Mouse (Mus musculus) G1E (cell line): ENCODE measurements around the gene Trim28.

Experiments
- CTCF ChIP-seq: IDR thresholded peaks from 2 replicates; pipeline ENCODE4 v1.5.1; 2012; ENCODE audit warnings: low read depth, low read length, inconsistent platforms, mixed read lengths
- GATA1 ChIP-seq: IDR thresholded peaks from 2 replicates; pipeline ENCODE4 v1.6.1; 2012; ENCODE audit warnings: borderline replicate concordance, low read length, inconsistent platforms, mixed read lengths
- POLR2AphosphoS5 ChIP-seq: IDR thresholded peaks from 2 replicates; pipeline ENCODE4 v1.6.1; 2012; ENCODE audit warnings: low read depth, low read length, inconsistent platforms; ENCODE audit not compliant: insufficient replicate concordance

DNA sequence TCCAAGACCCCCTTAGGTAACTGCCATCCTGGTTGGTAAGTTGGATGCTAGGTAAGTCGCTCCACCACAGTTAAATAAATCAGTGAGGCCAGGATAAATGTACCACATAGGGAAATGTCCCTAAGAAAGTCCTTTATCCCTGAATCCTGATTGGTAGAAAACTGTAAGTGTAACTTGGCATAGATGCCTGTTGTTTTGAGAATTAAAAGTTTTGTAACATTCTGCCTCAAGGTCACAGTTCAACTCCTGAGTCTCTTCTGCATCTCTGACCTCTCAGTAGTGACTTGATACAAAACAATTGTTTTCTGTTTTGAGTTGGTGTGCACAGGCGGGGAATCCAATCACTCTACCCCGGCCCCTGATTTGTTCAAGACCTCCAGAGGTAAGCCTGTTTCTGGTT lies at the start of gene Trim28:
- TF ChIP-seq CTCF: no peak
- TF ChIP-seq GATA1: no peak
- no peak for TF ChIP-seq POLR2AphosphoS5
